Mouse (Mus musculus): Measurements from ENCODE around the gene Zfp664. TPM values are rescaled to one million over a fixed set of nuclear protein-coding genes. Genes with fewer than 3 reads are reported as not detected.

The Zfp664 gene
- polyA plus RNA-seq, 1 experiment = 72.9 TPM

DNA sequence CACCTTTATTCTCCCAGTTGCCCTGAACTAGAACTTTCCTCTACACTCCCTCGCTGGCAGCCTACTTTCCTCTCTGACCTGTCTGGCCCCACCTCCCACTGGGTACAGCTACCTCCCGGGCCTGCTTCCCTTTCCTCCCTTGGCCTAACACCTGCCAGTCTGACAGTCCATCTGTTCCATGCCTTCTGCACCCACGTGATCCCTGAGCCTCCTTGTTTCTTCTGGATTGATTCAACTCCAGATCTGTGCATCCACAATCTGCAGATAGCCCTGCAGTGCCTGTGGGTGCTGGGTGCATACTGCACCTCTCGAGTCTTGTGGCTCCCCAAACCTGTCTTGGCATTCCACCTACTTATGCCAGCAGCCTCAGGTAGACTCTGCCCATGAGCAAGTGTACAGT, 25.9 kb upstream of the Zfp664 start:
- DNase-seq = peak; percentile 94 to 97
- no peak overlapping the region for H3K4me3 ChIP-seq (replicated peaks; ENCODE audit: insufficient read depth, low read depth, low read length)
- WGBS = 10% methylated on average over 4 of the region's 4 CpGs
- H3K4me1 ChIP-seq (ENCODE audit: control insufficient read depth, insufficient read depth, low read length) = peaks cover 67% of the 10 kb centered on the region
- TF ChIP-seq CTCF (IDR thresholded peaks at IDR 0.05; ENCODE audit: borderline replicate concordance, insufficient read depth, low read depth, low read length) (no peak; the same call in 1 of the 2 replicates), POLR2A (IDR thresholded peaks at IDR 0.05; ENCODE audit: borderline replicate concordance, insufficient read depth, low read length) (0 out of 2 replicates have a peak, but pooled peaks have one; percentile 10)
- no peaks in the 10 kb centered on the region for H3K27me3 ChIP-seq (ENCODE audit: control insufficient read depth, insufficient read depth, low read length)
- H3K27ac ChIP-seq (ENCODE audit: insufficient read depth, low read length) = peak overlapping the region; percentile 84

DNA sequence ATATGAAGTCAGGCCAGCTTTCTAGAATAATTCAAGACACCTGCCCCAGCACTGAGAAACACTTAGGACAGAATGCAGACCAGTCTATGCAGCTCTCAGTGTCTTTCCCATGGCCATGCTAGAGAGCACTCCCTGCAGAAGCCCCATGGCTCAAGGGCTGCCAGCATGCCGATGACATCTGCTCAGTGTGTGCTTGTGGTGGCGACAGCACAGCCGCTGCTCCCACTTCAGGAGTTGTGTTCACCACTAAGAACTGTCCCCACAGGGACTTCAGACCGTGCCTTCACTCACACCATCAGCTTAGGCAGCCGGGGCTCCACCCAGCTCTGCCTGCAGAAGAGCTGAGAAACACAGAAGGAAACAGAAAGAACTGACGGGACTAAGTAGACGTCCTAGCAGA, 22.3 kb upstream of the Zfp664 start:
- DNase-seq = no peak
- no peak overlapping the region for H3K27ac ChIP-seq (ENCODE audit: insufficient read depth, low read length)
- no peak overlapping the region for H3K4me3 ChIP-seq (replicated peaks; ENCODE audit: insufficient read depth, low read depth, low read length)
- WGBS = 28% methylated on average over 7 of the region's 7 CpGs
- no peak for TF ChIP-seq POLR2A (IDR thresholded peaks at IDR 0.05; ENCODE audit: borderline replicate concordance, insufficient read depth, low read length)
- TF ChIP-seq CTCF (IDR thresholded peaks at IDR 0.05; ENCODE audit: borderline replicate concordance, insufficient read depth, low read depth, low read length) = no peak
- H3K27me3 ChIP-seq (ENCODE audit: control insufficient read depth, insufficient read depth, low read length) = no peaks in the 10 kb centered on the region
- H3K4me1 ChIP-seq (ENCODE audit: control insufficient read depth, insufficient read depth, low read length) = peaks cover 76% of the 10 kb centered on the region

DNA sequence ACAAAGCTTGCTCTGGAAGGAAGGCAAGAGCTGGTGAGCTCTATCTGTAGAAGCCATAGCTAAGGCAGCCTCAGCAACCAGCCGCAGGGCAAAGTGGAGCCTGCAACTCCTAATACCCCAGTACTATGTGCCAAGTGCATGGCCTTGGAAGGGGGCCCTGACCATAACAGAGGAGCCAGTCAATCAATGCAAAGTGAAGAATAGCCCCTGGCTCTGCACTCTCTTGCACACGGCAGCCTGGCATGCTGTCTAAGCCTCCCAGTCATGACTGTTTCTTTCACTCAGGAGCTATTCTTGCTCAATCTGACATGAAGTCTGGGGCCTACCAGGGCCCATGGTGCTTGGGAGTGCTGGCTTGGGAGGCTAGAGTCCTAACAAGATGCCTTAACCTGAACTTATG, 21.8 kb upstream of the Zfp664 start:
- H3K4me3 ChIP-seq (replicated peaks; ENCODE audit: insufficient read depth, low read depth, low read length) = no peak overlapping the region
- no peak for DNase-seq
- WGBS = 50% methylated on average over 2 of the region's 2 CpGs
- TF ChIP-seq POLR2A (IDR thresholded peaks at IDR 0.05; ENCODE audit: borderline replicate concordance, insufficient read depth, low read length) (no peak), CTCF (IDR thresholded peaks at IDR 0.05; ENCODE audit: borderline replicate concordance, insufficient read depth, low read depth, low read length) (no peak)
- peaks cover 71% of the 10 kb centered on the region for H3K4me1 ChIP-seq (ENCODE audit: control insufficient read depth, insufficient read depth, low read length)
- H3K27ac ChIP-seq (ENCODE audit: insufficient read depth, low read length) = no peak overlapping the region
- H3K27me3 ChIP-seq (ENCODE audit: control insufficient read depth, insufficient read depth, low read length) = no peaks in the 10 kb centered on the region

DNA sequence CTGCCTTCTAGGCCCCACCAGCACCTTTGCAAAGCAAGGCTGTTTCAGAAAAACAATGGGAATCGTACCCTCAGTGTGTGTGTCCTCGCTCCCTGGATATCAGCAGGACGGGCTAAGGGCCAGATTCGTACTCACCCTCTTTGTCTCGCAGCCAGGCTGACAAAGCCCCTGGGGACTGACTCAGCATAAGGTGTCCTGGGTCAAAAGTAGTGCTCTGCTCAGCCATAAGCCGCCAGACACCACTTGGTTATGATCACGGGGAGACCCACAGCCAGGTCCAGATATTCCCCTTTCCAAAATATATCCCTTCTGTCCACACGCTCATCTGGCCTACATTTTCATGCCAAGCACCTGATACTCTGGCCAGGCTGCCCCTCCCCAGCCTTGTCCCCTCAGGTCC, 19.1 kb upstream of the Zfp664 start:
- H3K27ac ChIP-seq (ENCODE audit: insufficient read depth, low read length) = no peak overlapping the region
- no peak for TF ChIP-seq POLR2A (IDR thresholded peaks at IDR 0.05; ENCODE audit: borderline replicate concordance, insufficient read depth, low read length)
- TF ChIP-seq CTCF (IDR thresholded peaks at IDR 0.05; ENCODE audit: borderline replicate concordance, insufficient read depth, low read depth, low read length) = no peak
- WGBS = 9% methylated on average over 8 of the region's 8 CpGs
- DNase-seq = peak; percentile 63 to 70
- no peak overlapping the region for H3K4me3 ChIP-seq (replicated peaks; ENCODE audit: insufficient read depth, low read depth, low read length)
- H3K27me3 ChIP-seq (ENCODE audit: control insufficient read depth, insufficient read depth, low read length) = no peaks in the 10 kb centered on the region
- H3K4me1 ChIP-seq (ENCODE audit: control insufficient read depth, insufficient read depth, low read length) = peaks cover 61% of the 10 kb centered on the region

DNA sequence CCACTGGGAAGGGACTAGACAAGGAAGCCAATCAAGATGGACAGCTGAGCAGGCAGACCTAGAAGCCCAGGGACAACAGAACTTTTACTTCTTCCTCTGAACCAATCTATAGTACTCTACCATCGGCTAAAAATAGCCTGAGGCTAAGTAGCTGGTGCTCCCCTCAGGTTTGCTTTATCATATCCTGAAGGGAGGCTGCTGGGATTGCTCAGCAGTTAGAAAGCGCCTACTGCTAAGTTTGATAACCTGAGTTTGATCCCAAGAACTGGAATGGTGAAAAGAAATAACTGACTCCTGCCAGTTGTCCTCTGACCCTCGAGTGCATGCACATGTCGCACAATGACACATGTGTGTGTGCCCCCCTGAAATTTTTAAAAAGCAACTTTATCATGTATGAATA, 17.6 kb upstream of the Zfp664 start:
- DNase-seq = no peak
- H3K27ac ChIP-seq (ENCODE audit: insufficient read depth, low read length) = no peak overlapping the region
- WGBS = 77% methylated on average over 4 of the region's 4 CpGs
- TF ChIP-seq POLR2A (IDR thresholded peaks at IDR 0.05; ENCODE audit: borderline replicate concordance, insufficient read depth, low read length) (no peak), CTCF (IDR thresholded peaks at IDR 0.05; ENCODE audit: borderline replicate concordance, insufficient read depth, low read depth, low read length) (no peak)
- H3K4me3 ChIP-seq (replicated peaks; ENCODE audit: insufficient read depth, low read depth, low read length) = no peak overlapping the region
- H3K27me3 ChIP-seq (ENCODE audit: control insufficient read depth, insufficient read depth, low read length) = no peaks in the 10 kb centered on the region
- peaks cover 56% of the 10 kb centered on the region for H3K4me1 ChIP-seq (ENCODE audit: control insufficient read depth, insufficient read depth, low read length)

DNA sequence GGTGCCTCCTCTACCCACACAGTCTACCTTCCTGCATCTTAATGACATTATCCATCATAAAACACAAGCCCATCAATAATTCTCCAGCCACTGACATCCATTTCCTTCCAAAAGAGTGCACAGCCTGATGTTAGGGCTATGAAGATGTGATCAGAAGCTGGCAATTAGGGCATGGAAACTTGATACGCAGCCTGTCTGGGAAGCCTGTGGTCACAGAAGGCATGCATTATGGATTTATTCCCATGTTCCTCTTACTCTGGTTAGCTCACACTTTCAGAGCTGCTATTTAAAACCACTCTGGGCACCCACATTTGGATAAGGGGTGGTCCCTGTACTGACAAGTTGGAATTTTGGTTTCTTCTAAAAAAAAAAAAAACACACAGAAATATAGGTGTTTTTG, 15.5 kb upstream of the Zfp664 start:
- Histone ChIP-seq H3K27ac (ENCODE audit: insufficient read depth, low read length) (no peak overlapping the region), H3K27me3 (ENCODE audit: control insufficient read depth, insufficient read depth, low read length) (no peaks in the 10 kb centered on the region), H3K4me1 (ENCODE audit: control insufficient read depth, insufficient read depth, low read length) (peaks cover 47% of the 10 kb centered on the region), H3K4me3 (replicated peaks; ENCODE audit: insufficient read depth, low read depth, low read length) (no peak overlapping the region)
- no peak for TF ChIP-seq POLR2A (IDR thresholded peaks at IDR 0.05; ENCODE audit: borderline replicate concordance, insufficient read depth, low read length)
- TF ChIP-seq CTCF (IDR thresholded peaks at IDR 0.05; ENCODE audit: borderline replicate concordance, insufficient read depth, low read depth, low read length) = no peak
- 72% methylated on average over 1 of the region's 1 CpGs for WGBS
- DNase-seq = no peak

DNA sequence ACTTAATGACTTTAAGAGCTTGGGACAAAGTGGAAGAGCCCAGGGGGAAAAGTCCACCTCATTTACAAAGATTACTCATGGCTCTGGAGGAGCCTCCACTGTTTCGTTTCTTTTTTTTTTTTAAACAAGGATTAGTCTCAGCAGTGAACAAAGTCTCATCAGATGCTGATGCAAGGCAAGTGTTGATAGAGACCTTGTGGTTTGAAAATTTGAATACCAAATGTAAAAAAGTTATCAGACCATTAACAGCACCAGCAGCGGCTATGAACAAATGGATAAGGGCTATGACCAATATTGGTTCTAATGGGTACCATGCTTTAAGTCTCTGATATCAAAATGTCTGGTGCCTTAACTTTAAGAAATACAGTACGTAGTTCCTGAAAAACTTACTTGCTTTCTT, 13.5 kb upstream of the Zfp664 start:
- TF ChIP-seq POLR2A (IDR thresholded peaks at IDR 0.05; ENCODE audit: borderline replicate concordance, insufficient read depth, low read length) (no peak), CTCF (IDR thresholded peaks at IDR 0.05; ENCODE audit: borderline replicate concordance, insufficient read depth, low read depth, low read length) (no peak)
- Histone ChIP-seq H3K27me3 (ENCODE audit: control insufficient read depth, insufficient read depth, low read length) (no peaks in the 10 kb centered on the region), H3K4me3 (replicated peaks; ENCODE audit: insufficient read depth, low read depth, low read length) (no peak overlapping the region), H3K27ac (ENCODE audit: insufficient read depth, low read length) (no peak overlapping the region), H3K4me1 (ENCODE audit: control insufficient read depth, insufficient read depth, low read length) (peaks cover 44% of the 10 kb centered on the region)
- WGBS = 87% methylated on average over 3 of the region's 3 CpGs
- no peak for DNase-seq

DNA sequence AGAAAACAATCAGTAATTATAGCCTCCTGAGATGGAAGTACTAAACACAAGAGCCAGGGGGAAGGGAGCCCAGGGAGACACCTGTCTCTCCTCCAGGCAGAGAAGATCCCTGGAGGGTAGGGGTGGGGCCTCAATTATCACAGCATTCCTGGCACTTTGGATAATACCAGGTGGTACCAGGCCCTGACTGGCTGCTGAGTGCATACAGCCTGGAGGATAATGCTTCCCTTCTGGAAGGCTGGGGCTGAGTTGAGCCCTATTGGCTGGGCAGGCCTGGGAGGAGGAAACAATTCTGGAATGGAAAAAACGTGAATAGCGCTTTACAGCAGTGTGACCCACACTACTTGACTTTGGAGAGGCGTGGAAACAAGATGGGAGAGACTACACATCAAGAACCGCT, 10.9 kb upstream of the Zfp664 start:
- WGBS = 42% methylated on average over 4 of the region's 4 CpGs
- Histone ChIP-seq H3K4me1 (ENCODE audit: control insufficient read depth, insufficient read depth, low read length) (peaks cover 36% of the 10 kb centered on the region), H3K27ac (ENCODE audit: insufficient read depth, low read length) (peak overlapping the region; percentile 6), H3K4me3 (replicated peaks; ENCODE audit: insufficient read depth, low read depth, low read length) (no peak overlapping the region), H3K27me3 (ENCODE audit: control insufficient read depth, insufficient read depth, low read length) (no peaks in the 10 kb centered on the region)
- TF ChIP-seq POLR2A (IDR thresholded peaks at IDR 0.05; ENCODE audit: borderline replicate concordance, insufficient read depth, low read length) = no peak
- TF ChIP-seq CTCF (IDR thresholded peaks at IDR 0.05; ENCODE audit: borderline replicate concordance, insufficient read depth, low read depth, low read length) = no peak
- DNase-seq = peak in 1 of 2 experiments; percentile 72

Data from cerebellum, adult 2 months (tissue).